Mouse (Mus musculus) neural tube, postnatal 0 days (tissue): ENCODE results near the gene Asic3. TPM values are rescaled to one million over a fixed set of nuclear protein-coding genes. Genes with fewer than 3 reads are reported as not detected.

Experiments
- polyA plus RNA-seq: library from polyadenylated mRNA; unstranded; fragments of >200 nt; fragmentation: Nextera tagmentation; extraction: Ambion mirVana; gene quantifications from 2 replicates; pipeline ENCODE4 v1.2.1, GENCODE M21; 2015

Gene Asic3
- polyA plus RNA-seq = 0.39 and 1.7 TPM in 2 replicates

DNA sequence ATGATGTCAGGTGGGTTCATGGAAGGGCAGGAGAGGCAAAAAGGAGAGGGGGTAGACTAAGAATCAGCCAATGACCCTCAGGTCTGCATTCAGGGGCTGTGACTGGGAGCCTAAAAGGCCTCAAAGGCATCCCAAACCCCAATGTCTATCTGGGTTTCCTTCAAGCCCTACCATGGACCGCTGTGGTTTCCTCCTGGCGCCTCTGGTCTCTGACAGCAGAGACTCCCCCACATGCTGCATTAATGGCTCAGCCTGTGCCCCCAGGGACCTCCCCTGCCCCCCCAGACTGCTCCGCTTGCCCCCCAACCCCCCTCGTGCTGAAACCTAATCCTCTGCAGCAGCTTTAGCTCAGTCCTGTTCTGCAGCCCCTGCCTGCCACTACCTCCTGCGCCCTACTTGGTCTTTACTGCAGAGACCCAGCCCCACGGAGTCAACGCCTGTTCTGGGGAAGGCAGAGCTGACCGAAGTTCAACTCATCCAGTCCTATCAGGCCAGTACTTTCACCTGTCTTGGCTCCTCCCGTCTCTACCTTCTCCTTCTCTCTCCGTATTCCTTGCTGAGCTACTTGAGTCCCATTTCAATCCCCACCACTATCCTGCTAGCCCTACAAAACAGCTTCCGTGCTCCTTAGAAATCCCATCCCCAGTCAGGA lies at the start of gene Asic3:
Gene Asic3 (plus strand): TSS at position 351 of the 652 bp plus-strand sequence.

DNA sequence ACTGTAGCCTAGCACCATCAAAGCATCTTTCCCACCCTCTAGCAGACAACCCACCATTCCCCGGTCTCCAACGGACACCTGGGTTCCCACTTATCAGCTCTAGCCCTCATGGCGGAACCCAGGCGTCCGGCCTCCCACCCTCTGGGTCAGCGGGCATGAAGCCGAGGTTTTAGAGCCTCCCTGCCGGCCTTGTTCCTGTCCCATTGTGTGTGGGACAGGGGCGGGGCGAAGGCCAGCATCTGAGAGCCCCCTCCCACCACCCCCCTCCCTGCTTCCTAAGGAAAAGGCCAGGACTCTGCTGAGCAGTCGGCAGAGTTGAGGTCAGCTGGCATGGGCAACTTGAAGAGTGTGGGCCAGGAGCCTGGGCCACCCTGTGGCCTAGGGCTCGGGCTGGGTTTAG lies 48.7 kb upstream of the Asic3 start, which contains the start of gene Nos3:
Gene Nos3 (plus strand): TSS at position 303 of the 400 bp plus-strand sequence.

DNA sequence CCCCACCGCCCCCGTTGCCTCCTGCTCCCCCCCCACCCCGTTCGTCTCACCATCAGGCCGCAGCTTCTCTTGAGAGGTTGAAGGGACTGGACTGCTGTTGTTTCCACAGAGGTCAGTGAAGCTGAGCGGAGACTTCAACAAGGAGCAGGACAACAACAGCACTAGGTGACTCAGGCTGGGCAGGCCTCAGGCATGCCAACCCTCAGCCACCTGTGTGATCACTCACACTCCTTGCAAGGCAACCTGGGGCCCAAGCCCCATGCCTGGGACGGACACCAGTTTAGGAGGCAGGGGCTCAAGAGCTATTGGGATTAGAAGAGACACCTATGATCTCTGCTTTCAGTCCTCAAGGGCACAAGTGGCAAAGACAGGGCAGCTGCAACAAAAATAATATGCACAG lies 21.3 kb upstream of the Asic3 start, which contains the start of gene Atg9b:
Gene Atg9b (minus strand): TSS at position 280 of the 400 bp plus-strand sequence.

DNA sequence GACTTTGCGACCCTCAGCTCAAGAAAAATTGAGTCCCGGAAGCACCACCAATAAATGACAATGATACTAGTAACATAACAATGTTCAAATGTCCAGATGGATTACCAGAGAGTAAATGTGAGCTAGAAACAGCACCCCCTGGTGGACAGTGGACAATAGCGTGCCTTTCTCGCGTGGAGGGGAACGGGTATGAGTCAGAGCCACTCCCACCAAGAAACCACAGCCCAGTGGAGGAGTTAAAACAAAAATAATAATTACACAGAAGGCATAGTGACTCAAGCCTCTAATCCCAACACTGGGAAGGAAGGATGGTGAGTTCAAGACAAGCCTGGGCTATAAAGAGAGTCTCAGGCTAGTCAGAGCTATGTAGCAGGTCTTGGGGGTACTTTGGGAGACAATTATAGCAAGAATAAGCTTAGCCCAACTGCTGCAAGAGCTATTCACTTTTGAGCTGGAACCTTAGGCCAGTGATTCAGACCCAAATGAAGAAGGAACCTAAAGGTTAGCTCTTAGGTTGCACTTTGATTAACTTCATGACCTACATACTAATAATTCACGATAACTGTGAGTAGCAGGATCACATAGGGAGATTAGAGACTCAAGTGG lies 19.7 kb upstream of the Asic3 start, which contains the start of gene Abcb8:
Gene Abcb8 (plus strand): TSS at position 272 of the 606 bp plus-strand sequence.

DNA sequence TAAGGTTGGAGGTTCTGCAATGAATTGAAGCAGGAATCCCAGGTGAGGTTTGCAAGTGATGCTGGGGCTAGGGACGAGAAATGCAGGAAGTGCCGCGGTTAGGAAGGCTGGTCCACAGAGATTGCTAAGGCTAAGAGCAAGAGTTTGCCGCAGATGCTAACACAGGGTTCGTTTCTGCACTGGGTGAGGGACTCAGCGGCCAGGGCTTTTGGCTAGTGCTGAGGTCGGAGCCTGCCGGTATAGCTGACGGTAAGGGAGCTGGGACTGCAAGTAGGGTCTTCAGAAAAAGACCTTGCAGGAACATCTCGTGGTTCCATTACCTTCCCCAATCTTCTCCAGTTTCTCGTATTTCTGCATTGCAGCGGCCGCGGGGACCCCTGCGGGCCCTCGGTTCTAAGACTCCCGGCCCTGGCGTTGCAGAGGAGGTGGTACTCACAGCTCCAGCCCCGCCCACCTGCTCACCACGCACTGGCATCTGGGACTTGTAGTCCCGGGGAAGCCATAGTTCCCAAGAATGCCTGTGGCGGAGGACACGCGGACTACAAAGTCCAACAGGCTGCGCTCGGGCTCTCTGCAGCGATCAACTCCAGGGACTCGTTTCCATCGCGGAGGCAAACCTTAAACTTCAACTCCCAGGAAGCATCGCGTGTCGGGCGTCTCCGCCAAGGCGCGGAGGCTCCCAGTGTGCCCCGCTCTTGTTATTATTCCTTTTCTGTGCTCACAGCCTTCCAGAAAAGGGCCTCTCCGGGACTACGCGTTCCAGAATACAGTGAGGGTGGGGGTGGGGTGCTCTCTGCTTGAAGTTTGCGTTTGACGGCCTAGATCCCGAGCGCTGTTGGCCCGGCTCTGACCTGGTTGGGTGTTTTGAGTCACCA lies 10.2 kb downstream of the Asic3 start, which contains the start of the genes Cdk5 and Slc4a2:
Gene Cdk5 (minus strand): TSS at position 402 of the 875 bp plus-strand sequence.
Gene Slc4a2 (plus strand): TSS at position 709 of the 875 bp plus-strand sequence.

DNA sequence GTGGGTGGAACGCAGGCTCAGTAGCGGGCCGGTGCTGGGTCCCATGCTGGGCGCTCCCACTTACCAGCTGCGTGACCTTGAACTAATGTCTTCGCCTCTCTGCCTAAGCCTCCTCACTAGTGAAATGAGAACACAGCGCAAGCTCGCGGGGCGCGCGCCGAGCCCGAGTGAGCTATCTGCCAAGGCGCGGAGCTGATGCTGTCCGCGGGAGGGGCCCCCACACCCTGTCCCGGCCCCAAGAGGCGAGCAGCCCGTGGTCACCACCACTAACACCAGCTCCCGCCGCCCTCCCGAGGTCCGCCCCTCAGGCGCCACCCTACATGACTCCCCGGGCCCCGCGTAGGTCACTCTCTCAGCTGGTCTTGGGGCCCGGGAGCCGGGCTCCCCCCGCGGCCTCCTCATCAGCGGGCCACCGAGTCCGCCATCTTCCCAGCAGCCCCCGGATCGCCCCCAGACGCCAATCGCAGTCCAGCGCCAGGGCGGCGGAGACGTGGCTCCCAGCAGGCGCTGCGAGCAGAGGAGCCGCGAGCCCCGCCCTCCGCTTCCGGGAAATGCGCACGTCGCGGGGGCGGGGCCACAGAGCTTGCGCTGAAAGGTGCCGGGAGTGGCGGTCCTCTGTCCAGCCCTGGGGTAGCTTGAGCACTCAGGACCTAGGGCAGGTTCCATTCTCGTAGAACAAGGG lies 31.7 kb downstream of the Asic3 start, which contains the start of gene Fastk:
Gene Fastk (minus strand): TSS at position 542 of the 682 bp plus-strand sequence.

DNA sequence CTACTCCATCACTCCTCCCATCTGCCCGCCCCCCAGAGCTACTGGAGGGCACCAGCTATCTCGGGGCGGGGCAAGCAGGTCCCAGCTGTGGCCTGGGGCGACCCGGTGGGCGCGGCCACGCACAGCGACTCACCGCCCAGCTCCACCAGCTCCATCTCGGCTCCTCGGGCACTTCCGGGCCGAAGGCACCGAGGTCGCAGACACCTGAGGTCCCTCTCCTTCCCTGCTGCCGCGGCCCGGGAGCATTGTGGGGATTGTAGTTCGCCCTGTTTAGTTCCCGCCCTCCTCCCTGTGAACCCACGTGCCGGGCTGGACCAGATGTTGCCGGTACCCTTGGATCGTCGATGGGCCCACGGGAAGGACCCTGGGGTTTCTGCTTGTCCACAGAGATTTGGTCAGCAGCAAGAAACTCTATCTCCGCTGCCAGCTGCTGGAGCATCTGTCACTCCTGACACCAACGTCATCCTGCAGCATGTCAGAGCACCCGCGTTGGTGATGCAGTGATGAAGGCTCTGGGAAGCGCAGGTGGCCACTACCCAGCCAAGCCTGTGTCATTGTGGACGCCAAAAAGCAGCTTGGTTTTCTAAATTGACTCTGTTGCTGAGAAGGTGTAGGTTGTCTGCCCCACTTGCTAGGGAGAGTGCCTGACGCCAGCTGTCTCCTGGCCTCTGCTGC lies 34.6 kb downstream of the Asic3 start, which contains the start of gene Tmub1:
Gene Tmub1 (minus strand): TSS at position 231 of the 675 bp plus-strand sequence.

DNA sequence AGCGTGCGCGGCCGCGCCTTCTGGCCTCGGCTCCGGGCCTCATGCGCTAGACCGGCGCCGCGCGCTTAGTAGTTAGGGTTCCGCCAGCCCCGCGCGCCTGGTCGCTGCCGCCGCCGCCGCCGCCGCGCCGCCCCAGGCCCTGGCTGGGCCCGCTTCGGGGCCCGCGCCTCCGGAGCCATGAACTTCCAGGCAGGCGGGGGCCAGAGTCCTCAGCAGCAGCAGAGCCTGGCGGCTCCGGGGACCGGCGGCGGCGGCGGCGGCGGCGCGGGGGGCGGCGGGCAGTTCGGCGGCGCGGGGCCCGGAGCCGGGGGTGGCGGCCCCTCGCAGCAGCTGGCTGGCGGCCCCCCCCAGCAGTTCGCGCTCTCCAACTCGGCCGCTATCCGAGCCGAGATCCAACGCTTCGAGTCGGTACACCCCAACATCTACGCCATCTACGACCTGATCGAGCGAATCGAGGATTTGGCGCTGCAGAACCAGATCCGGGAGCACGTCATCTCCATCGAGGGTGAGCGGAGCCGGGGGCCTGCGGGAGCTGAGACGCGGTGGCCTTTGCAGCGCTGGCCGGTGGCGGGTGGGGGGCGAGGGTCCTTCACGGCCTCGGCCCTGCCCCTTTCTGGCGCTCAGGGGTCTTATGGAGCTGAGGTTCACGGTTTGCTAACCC lies 39.0 kb downstream of the Asic3 start, which contains the start of gene Agap3:
Gene Agap3 (plus strand): TSS at position 148 of the 661 bp plus-strand sequence.

Other genes starting within 250 kb of the Asic3 start
- gene Nupl2, start 248.4 kb upstream of the Asic3 start, polyA plus RNA-seq = 10.0 and 10.4 TPM in 2 replicates
- gene Kcnh2, start 61.8 kb upstream of the Asic3 start, polyA plus RNA-seq = 17.4 TPM in 2 replicates
- gene Nos3, start 48.6 kb upstream of the Asic3 start, polyA plus RNA-seq = 7.6 and 9.1 TPM in 2 replicates
- gene Atg9b, start 21.2 kb upstream of the Asic3 start, polyA plus RNA-seq = 7.9 and 8.3 TPM in 2 replicates
- gene Abcb8, start 19.7 kb upstream of the Asic3 start, polyA plus RNA-seq = 42.9 and 49.7 TPM in 2 replicates
- gene Cdk5, start 10.1 kb downstream of the Asic3 start, polyA plus RNA-seq = 168 and 174 TPM in 2 replicates
- gene Slc4a2, start 10.4 kb downstream of the Asic3 start, polyA plus RNA-seq = 13.8 and 15.3 TPM in 2 replicates
- gene Fastk, start 31.9 kb downstream of the Asic3 start, polyA plus RNA-seq = 94.2 and 114 TPM in 2 replicates
- 50.6 and 57.4 TPM in 2 replicates for gene Tmub1, start 34.5 kb downstream of the Asic3 start, polyA plus RNA-seq
- gene Agap3, start 38.8 kb downstream of the Asic3 start, polyA plus RNA-seq = 156 and 161 TPM in 2 replicates
- 10.1 and 10.9 TPM in 2 replicates for gene Gbx1, start 113.8 kb downstream of the Asic3 start, polyA plus RNA-seq
- gene Asb10, start 127.6 kb downstream of the Asic3 start, polyA plus RNA-seq = 0.13 and 0.36 TPM in 2 replicates
- gene 4931409K22Rik, start 143.4 kb downstream of the Asic3 start, polyA plus RNA-seq = 0.08 and 0.13 TPM in 2 replicates
- 62.4 and 65.5 TPM in 2 replicates for gene Abcf2, start 164.1 kb downstream of the Asic3 start, polyA plus RNA-seq
- 22.6 and 26.3 TPM in 2 replicates for gene Chpf2, start 173.3 kb downstream of the Asic3 start, polyA plus RNA-seq
- 160 and 164 TPM in 2 replicates for gene Smarcd3, start 211.0 kb downstream of the Asic3 start, polyA plus RNA-seq